Mouse (Mus musculus) heart, adult 2 months (tissue): ENCODE results near the gene Rftn2. TPM values are rescaled to one million over a fixed set of nuclear protein-coding genes. Genes with fewer than 3 reads are reported as not detected.
A peak's percentile ranks its signal among the peaks of the same experiment; 100 is the strongest.

Experiments used
- DNase-seq, 2 experiments: peaks; one replicate each; pipeline ENCODE4 v3.0.0; 2021
- H3K27ac ChIP-seq: fragments of 200-600 bp; 2 replicates; pipeline ENCODE4 v1.8.1; 2022
- H3K27me3 ChIP-seq: fragments of 200-500 bp; 2 replicates; pipeline ENCODE4 v1.6.1; 2012; ENCODE audit warnings: mild to moderate bottlenecking, low read length, inconsistent platforms, mixed read lengths; ENCODE audit not compliant: control insufficient read depth, insufficient read depth
- H3K36me3 ChIP-seq: fragments of 200-500 bp; 2 replicates; pipeline ENCODE4 v1.6.1; 2012; ENCODE audit warnings: low read length, inconsistent platforms; ENCODE audit not compliant: control insufficient read depth, insufficient read depth
- H3K4me1 ChIP-seq: fragments of 200-500 bp; 2 replicates; pipeline ENCODE4 v1.6.1; 2011; ENCODE audit warnings: low read length; ENCODE audit not compliant: control insufficient read depth, insufficient read depth
- H3K4me3 ChIP-seq: fragments of 200-600 bp; 2 replicates; pipeline ENCODE4 v1.8.1; 2022
- H3K79me2 ChIP-seq: fragments of 200-500 bp; replicated peaks from 2 replicates; pipeline ENCODE4 v1.6.1; 2012; ENCODE audit warnings: mild to moderate bottlenecking, inconsistent platforms, low read length, moderate library complexity, mixed read lengths; ENCODE audit not compliant: control insufficient read depth, insufficient read depth
- H3K9ac ChIP-seq: fragments of 200-500 bp; 2 replicates; pipeline ENCODE4 v1.6.1; 2012; ENCODE audit warnings: low read depth, mild to moderate bottlenecking, control low read depth, inconsistent platforms, low read length, mixed read lengths
- CTCF ChIP-seq: fragments of 200-600 bp; IDR thresholded peaks from 2 replicates; pipeline ENCODE4 v1.8.1; 2022; ENCODE audit warnings: antibody characterized with exemption, mild to moderate bottlenecking, moderate library complexity
- EP300 ChIP-seq: fragments of 200-500 bp; IDR thresholded peaks from 2 replicates; pipeline ENCODE4 v1.6.1; 2011; ENCODE audit warnings: low read depth, low read length, control low read depth; ENCODE audit not compliant: insufficient read depth
- POLR2A ChIP-seq: fragments of 200-500 bp; IDR thresholded peaks from 2 replicates; pipeline ENCODE4 v1.6.1; 2011; ENCODE audit warnings: mild to moderate bottlenecking, low read depth, low read length, control low read depth; ENCODE audit not compliant: insufficient read depth
- WGBS: fragments of 180-500 bp; shearing (Covaris S2); methylation state at CpG from one replicate; pipeline ENCODE4 v1.1.7; 2018; 5-methylcytosine and 5-hydroxymethylcytosine counted together
- intact Hi-C: fragments of 180-260 bp; cut with DNase I; formaldehyde crosslinking; loops from one replicate; pipeline ENCODE4 v1.15.1; 2025
- polyA plus RNA-seq: library from polyadenylated mRNA; depleted of rRNA; stranded (reverse); fragments of >200 nt; gene quantifications from 2 replicates; pipeline ENCODE4 v1.2.3, GENCODE M21; 2012
- total RNA-seq, 2 experiments: library from RNA; stranded (reverse); gene quantifications; 2 replicates each; pipeline ENCODE4 v1.2.3; 2021

Rftn2 gene
- total and polyA plus RNA-seq, 3 experiments = 2.7 to 12.8 (median 12.1) TPM

DNA sequence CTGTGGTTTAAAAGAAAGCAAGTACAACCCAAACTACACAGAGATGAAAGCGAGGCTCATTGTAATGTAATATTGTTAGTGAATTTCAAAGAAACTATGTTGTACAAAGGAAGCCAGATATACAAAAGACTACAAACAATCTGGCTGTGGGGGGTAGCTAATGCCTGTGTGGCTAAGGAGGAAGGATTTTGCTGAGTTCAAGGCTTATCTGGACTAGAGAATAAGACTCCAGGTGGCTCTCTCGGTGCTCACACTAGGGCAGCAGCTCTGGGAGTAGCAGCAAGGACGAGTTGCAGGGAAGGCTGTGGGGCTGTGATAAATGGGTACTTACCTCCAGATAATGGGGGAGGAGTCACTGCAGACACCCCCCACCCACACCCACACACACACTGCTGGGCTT lies 27.9 kb downstream of the Rftn2 start:
- DNase-seq = no peak
- WGBS = 58% methylated on average over 3 of the region's 3 CpGs
- H3K9ac ChIP-seq = no peak overlapping the region
- H3K4me1 ChIP-seq = no peaks in the 10 kb centered on the region
- H3K27me3 ChIP-seq = no peaks in the 10 kb centered on the region
- TF ChIP-seq POLR2A = no peak
- no peak for TF ChIP-seq EP300
- no peak for TF ChIP-seq CTCF
- H3K27ac ChIP-seq = no peak overlapping the region
- no peak overlapping the region for H3K4me3 ChIP-seq
- no peaks in the 10 kb centered on the region for H3K36me3 ChIP-seq
- H3K79me2 ChIP-seq = no peaks in the 10 kb centered on the region
- intact Hi-C loops = no loop called here

DNA sequence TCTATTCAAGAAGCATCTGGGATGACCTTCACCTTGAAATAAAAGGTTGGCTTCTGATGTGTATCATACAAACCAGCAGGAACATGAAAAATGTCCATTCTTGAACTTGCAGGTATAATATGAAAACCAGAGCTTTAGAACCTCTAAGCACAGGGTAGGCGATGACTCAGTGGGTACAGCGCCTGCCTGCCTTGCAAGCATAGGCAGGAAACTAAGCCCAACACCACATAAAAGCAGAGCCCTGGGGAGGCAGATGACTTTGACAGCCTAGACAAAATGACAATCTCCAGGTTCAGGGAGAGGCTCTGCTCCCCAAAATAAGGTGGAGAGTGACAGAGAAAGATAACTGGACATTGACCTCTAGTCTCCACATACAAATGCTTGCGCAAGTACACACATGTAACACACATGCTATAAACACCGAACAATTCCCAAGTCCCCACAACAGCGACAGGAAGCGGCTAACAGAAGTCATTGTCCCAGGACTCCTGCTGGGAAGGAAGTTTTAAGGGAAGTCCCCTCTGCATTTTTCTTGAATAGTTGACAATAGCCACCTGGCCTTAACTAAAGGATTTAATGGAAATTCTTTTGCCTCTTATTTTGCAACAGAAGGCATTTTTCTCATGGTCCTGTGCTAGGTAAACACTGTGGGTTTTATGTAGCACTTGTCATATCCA lies 30.1 kb downstream of the Rftn2 start:
- TF ChIP-seq POLR2A (no peak), EP300 (no peak), CTCF (no peak)
- WGBS = 38% methylated on average over 6 of the region's 6 CpGs

DNA sequence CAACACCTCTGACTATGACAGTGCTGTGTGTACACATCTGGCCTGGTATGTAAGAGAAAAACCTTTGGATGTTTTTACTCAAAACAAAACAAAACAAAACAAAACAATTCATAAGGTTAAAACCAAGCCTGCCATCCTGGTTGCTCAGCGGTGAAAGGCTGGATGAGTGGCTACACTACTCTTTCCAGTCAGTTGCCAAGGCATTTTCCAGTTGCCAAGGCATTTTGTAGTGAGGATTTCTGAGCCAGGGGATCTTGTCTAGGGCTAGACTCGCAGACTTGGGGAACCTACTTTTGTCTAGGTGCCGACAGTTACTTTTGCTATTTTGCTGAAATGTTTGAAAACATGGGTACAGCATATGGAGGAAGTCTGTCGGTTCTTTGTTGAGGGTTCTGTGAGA lies 31.6 kb downstream of the Rftn2 start:
- DNase-seq = no peak
- H3K9ac ChIP-seq = no peak overlapping the region
- H3K27ac ChIP-seq = no peak overlapping the region
- H3K36me3 ChIP-seq = no peaks in the 10 kb centered on the region
- H3K4me3 ChIP-seq = no peak overlapping the region
- no peaks in the 10 kb centered on the region for H3K79me2 ChIP-seq
- peaks cover 3% of the 10 kb centered on the region; the same call in 1 of the 2 replicates for H3K4me1 ChIP-seq
- intact Hi-C loops = no loop called here
- 89% methylated on average over 4 of the region's 4 CpGs for WGBS
- H3K27me3 ChIP-seq = no peaks in the 10 kb centered on the region
- TF ChIP-seq POLR2A (no peak), EP300 (no peak), CTCF (no peak)

More for the DNA sequence above, 30.1 kb downstream of the Rftn2 start:
- Histone ChIP-seq H3K79me2 (no peaks in the 10 kb centered on the region), H3K4me3 (no peak overlapping the region), H3K27ac (peak overlapping the region; percentile 39; the same call in 1 of the 2 replicates), H3K36me3 (no peaks in the 10 kb centered on the region), H3K27me3 (no peaks in the 10 kb centered on the region), H3K4me1 (peaks cover 3% of the 10 kb centered on the region; the same call in 1 of the 2 replicates), H3K9ac (no peak overlapping the region)
- intact Hi-C loops = no loop called here
- DNase-seq = no peak

DNA sequence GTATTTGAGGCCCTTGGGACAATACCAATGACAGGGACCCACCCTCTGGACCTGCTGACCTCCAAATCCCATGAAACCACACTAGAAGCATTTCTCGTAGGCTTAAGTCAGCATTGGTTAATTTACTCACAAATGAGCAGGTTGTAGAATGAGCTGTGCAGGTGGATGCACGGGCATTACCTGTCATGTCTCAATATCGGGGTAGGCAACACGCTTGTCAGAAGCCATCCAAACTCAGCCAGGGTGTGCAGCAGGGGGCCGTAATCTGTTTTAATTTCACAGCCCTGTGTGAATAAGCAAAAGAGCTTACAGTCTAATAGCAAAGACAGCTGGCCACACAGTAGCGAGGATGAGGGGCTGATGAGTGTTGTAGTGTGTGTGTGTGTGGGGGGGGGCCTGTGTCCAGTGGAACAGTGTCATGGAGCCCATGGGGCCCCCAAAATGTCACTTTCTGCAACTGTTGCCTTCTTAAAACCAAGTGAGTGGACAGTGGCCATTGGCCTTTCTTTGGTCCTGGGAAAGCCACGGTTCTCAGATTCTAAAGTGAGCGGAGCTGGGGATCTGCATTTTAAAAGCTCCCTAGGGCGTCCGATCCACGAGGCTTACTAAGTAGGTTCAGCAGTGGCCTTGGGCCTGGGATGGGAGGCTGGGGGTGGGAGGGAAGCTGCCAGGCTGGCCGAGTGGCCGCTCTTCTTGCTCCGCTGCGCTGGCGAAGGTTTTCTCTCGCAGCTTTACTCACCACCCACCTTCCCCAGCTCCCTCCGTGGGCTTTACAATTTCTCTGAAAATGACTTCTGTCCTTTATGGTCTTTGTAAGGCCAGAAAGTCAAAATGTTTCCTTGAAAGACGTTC lies 32.3 kb downstream of the Rftn2 start:
- TF ChIP-seq POLR2A = no peak
- TF ChIP-seq CTCF = no peak
- no peak for TF ChIP-seq EP300
- no peaks in the 10 kb centered on the region for H3K36me3 ChIP-seq
- no peak for DNase-seq
- no peak overlapping the region for H3K27ac ChIP-seq
- no peaks in the 10 kb centered on the region for H3K27me3 ChIP-seq
- WGBS = 87% methylated on average over 19 of the region's 19 CpGs
- peaks cover 3% of the 10 kb centered on the region; the same call in 1 of the 2 replicates for H3K4me1 ChIP-seq
- H3K4me3 ChIP-seq = no peak overlapping the region
- no peak overlapping the region for H3K9ac ChIP-seq
- H3K79me2 ChIP-seq = no peaks in the 10 kb centered on the region
- intact Hi-C loops = no loop called here

DNA sequence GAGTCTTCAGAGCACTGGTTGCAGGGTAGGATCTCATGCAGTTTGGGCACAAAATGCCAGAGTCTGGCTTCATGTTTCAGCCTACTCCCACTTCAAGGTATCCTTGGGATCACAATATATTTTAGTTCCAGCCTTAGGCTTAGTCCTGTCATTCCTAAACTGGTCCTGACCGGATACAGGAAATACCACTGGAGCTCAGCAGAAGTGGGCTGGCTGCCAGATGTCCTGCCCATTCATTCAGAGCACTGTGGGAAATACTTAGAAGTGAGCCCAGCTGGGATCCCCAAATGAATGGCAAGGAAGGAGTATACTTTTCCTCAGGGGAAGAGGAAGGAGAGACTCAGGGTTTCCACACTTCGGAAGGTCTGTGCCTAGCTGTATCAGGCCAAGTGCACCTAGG lies 33.3 kb downstream of the Rftn2 start:
- H3K79me2 ChIP-seq = no peaks in the 10 kb centered on the region
- no peaks in the 10 kb centered on the region for H3K36me3 ChIP-seq
- DNase-seq = peak; percentile 59 to 66
- 40% methylated on average over 2 of the region's 2 CpGs for WGBS
- no peak overlapping the region for H3K4me3 ChIP-seq
- no peak overlapping the region for H3K9ac ChIP-seq
- TF ChIP-seq POLR2A (no peak), EP300 (no peak), CTCF (no peak)
- H3K27ac ChIP-seq = 0 out of 2 replicates have a peak overlapping the region, but pooled peaks have one; percentile 7
- H3K27me3 ChIP-seq = no peaks in the 10 kb centered on the region
- H3K4me1 ChIP-seq = peaks cover 3% of the 10 kb centered on the region; the same call in 1 of the 2 replicates
- intact Hi-C loops = loop anchor here (2.0 kb wide), 1 partner anchor 189 kb away; no protein-coding TSS in a partner anchor
